Mouse (Mus musculus): Measurements from ENCODE around the gene Prl2c5.
"Not testable (repeated sequence)": the region's sequence is repeated elsewhere in the genome, so short reads cannot be mapped to it uniquely, and the experiment has no call there.

Prl2c5 gene

GRCm38 (mm10) chr13:13182415-13182814 is at the start of gene Prl2c5:
Gene Prl2c5 (plus strand): TSS chr13:13182715.
- DNase-seq (ENCODE audit: low spot score in 2 of 2), result not testable (repeated sequence)

GRCm38 (mm10) chr13:13162777-13163485 is 19.6 kb upstream of the Prl2c5 start:
- DNase-seq (ENCODE audit: low spot score in 2 of 2), result not testable (repeated sequence)

- not testable (repeated sequence) for DNase-seq (ENCODE audit: low spot score in 2 of 2)
These were observed 13.9 kb upstream of the Prl2c5 start for GRCm38 (mm10) chr13:13168631-13169030.

GRCm38 (mm10) chr13:13173616-13174136 is 8.8 kb upstream of the Prl2c5 start:
- not testable (repeated sequence) for DNase-seq (ENCODE audit: low spot score in 2 of 2)

- DNase-seq (ENCODE audit: low spot score in 2 of 2), result not testable (repeated sequence)
These were observed 6.8 kb upstream of the Prl2c5 start for GRCm38 (mm10) chr13:13175736-13176135.

GRCm38 (mm10) chr13:13211168-13211567 is 28.7 kb downstream of the Prl2c5 start:
- DNase-seq (ENCODE audit: low spot score in 2 of 2), result not testable (repeated sequence)

GRCm38 (mm10) chr13:13216363-13216762 is 33.8 kb downstream of the Prl2c5 start:
- DNase-seq (ENCODE audit: low spot score in 2 of 2), result not testable (repeated sequence)

GRCm38 (mm10) chr13:13220231-13220630 is 37.7 kb downstream of the Prl2c5 start:
- DNase-seq (ENCODE audit: low spot score in 2 of 2), result not testable (repeated sequence)

- DNase-seq (ENCODE audit: low spot score in 2 of 2), result peak; percentile 20 to 35
These were observed 54.9 kb downstream of the Prl2c5 start for GRCm38 (mm10) chr13:13237456-13237855.
